In genomic region chr4:82398282-82398681, GRCm38 (mm10) we compare ENCODE assay signal across 18 mouse cellular contexts.
"Had no signal": no experiment of that assay in that cellular context is flagged by ENCODE, and none has a peak within 500 bp of the region (broad histone marks: within the 10 kb centered on the region; RNA-seq: fewer than 3 reads in every experiment).

No protein-coding gene starts in this region.

- H3K9me3 ChIP-seq: midbrain, embryonic 10.5 days; midbrain, embryonic 12.5 days; neural tube, embryonic 13.5 days; neural tube, embryonic 15.5 days had no signal

- H3K27me3 ChIP-seq: midbrain, embryonic 12.5 days; neural tube, embryonic 13.5 days; neural tube, embryonic 15.5 days had no signal

- ATAC-seq: midbrain, embryonic 16.5 days had no signal

- H3K27ac ChIP-seq: midbrain, embryonic 10.5 days; midbrain, embryonic 12.5 days; neural tube, embryonic 13.5 days; neural tube, embryonic 15.5 days had no signal

- H3K4me3 ChIP-seq: midbrain, embryonic 10.5 days; midbrain, embryonic 12.5 days; myocyte; neural tube, embryonic 13.5 days; neural tube, embryonic 15.5 days had no signal

- H3K36me3 ChIP-seq: midbrain, embryonic 10.5 days; midbrain, embryonic 12.5 days; neural tube, embryonic 13.5 days; neural tube, embryonic 15.5 days had no signal

- DNase-seq: lung, embryonic 14.5 days; lung, postnatal 10 days; lung, postnatal 4 days; midbrain, embryonic 14.5 days; retina, postnatal 1 day; right cerebral cortex, adult 18-20 months; right cerebral cortex, postnatal 25 days; right cerebral cortex, postnatal 4 days; spleen, adult 18-20 months; thymus, adult 18-20 months; thymus, postnatal 14 days; thymus, postnatal 36 days had no signal

- H3K4me2 ChIP-seq: lung, embryonic 14.5 days; midbrain, embryonic 12.5 days; neural tube, embryonic 13.5 days; neural tube, embryonic 15.5 days had no signal

- H3K9ac ChIP-seq: lung, embryonic 14.5 days; midbrain, embryonic 12.5 days; neural tube, embryonic 13.5 days; neural tube, embryonic 15.5 days had no signal
